Mouse (Mus musculus): ENCODE results near the gene Fev.

The Fev gene

DNA sequence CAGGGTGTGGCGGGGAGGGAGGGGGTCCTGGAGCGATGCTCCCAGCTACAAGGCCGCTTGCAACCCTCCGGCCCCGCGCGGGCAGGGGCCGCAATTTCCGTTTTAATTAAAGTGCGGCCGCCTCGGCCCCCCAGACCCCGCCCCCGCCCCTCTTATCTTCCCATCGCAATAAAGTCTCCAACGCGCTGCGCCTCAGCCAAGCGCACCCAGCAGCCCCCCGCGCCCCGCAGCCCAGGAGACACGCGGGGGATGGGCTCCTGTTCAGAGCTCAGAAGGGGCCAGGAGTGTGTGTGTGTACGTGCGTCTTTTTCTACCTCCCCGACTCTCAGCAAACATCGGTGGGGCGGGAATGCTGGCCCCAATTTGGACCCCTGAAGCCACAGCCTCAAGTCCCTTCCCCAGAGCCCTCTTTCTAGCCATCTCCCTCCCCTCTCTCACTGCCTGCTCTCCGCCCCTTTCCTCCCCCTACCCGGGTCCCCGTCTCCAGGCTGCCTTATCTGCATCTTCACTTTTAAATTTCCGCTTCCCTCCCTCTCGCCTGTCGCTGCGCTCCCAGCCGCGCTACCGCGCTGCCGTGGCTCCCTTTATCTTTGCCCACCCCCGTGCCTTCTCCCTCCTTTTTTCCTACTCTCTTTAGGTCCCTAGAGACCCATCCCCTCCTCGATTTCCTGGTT lies at the start of gene Fev:
Gene Fev (minus strand): TSS at position 51 of the 674 bp plus-strand sequence.
- DNase-seq (ENCODE audit: low spot score in 2 of 2) = no peak

DNA sequence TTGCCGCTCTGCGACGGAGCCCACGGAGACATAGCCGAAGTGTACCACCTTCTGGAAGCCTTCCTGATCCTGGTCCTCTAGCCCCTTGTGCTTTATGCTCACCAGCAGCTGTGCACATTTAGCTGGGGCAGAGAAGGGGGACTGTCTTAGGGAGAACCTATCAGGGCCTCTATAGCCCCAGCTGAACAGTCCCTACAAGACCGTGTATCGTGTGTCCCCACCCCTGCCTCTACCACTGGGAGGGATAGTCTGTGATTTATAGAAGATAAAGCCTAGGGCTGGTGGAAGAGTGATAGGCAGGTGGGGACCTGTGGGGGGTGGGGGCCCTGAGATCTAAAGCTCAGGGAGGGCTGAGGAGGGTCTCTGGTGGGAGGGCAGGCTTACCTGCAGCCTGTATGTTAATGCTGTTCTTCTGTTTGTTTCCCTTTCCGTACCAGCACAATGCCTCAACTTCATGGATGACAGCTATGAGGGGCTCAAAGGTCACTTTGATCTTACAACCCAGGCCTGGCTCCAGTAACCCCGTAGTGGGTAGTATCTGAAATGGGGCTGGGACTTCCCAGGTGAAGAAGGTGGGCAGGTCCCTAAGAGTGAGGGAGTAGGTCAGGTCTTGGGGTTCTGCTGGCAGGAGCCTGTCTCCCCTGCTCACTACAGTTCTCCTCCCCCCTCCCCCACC lies 42.5 kb upstream of the Fev start:
- DNase-seq (ENCODE audit: low spot score in 2 of 2) = no peak

DNA sequence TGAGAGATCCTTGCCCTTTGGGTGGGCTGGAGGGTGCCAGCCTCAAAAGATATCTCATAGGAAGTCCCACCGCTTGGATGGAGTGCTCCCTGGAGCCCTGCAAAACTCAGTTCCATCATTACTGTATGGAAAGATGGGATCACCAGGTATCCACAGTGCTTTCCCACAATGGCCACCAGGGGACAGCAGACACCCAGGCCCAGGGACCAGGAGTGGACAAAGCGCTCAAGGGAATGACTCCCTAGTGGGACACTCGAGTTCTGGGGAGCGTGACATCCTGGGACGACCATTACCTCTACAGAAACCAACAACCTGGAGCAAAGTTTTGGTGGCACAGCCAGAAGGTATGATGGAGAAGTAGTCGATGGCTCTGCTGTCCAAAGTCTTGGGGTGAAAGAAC lies 41.5 kb upstream of the Fev start:
- DNase-seq (ENCODE audit: low spot score in 2 of 2) = peak in 1 of 2 experiments; percentile 55

DNA sequence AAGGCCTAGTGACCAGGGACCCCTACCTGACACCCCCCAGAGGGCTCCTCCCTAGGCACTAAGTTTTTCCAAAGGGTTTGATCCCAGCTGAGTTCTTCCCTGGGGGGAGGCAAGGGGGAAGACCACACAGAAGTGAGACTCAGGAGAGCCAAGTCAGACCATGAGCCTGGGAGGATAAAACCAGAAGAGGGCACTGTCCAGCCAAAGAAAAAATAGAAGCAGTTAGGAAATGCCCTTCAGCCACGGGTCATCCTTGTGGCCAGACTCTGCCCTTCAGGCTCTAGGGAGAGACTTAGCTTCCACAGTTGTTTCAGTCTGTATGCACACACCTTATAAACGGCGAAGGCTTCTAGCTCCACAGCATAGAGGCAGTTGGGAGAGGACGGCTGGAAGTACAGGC lies 39.2 kb upstream of the Fev start:
- DNase-seq (ENCODE audit: low spot score in 2 of 2) = no peak

DNA sequence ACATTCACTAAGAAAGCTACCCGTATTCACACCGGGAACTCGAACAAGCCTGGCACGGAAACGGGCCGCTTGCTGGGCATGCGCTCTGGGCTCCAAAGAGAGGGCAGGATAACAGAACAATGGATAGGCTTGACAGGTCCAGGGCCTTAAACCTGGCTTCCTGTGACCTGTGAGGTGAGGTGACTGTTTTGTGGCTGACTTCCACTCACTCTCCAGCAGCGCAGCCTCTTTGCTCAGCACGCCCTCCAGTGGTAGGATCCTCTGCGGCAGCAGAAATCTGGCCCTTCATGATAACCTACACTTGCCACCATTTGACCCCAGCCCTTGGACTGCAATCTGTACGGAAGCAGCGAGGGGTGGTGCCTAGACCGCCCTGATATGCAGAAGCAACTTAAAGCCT lies 30.5 kb upstream of the Fev start:
- no peak for DNase-seq (ENCODE audit: low spot score in 2 of 2)

DNA sequence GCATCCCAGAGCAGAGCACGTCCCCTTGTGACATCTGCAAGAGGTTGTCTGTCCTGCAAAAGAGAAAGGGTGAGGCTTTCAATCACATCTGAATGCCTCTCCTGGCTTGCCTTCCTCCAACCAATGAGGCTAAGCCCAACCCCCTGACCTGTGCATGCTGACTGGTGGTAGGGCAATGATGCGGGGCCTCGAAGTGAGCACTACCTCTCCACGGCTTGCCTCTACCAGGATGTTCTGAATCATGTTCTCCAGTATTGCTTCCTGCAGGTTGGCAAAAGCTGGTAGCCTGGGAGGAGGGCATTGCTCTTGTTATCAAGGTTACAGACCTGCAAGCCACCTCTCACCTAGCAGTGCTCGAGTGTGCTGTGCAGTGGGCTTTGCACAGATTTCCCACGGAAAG lies 17.0 kb upstream of the Fev start:
- DNase-seq (ENCODE audit: low spot score in 2 of 2) = no peak

DNA sequence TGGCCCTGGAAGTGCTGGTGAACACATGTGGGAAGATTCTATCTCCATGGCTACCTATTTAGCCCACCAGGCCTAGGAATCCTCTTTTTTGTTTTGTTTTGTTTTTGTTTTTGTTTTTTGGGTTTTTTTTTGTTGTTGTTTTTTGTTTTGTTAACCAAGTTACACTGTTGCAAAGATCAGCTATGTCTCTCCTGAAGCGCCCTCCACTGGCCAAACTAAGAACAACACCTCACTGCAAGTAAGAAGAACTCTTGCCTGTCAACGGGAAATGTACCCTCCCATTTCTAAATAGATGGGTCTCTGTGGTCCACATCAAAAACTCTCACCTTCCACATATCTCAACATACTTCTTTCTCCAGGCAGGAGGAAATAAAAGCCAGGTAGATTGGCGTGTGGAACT lies 16.5 kb upstream of the Fev start:
- peak in 1 of 2 experiments; percentile 61 for DNase-seq (ENCODE audit: low spot score in 2 of 2)

DNA sequence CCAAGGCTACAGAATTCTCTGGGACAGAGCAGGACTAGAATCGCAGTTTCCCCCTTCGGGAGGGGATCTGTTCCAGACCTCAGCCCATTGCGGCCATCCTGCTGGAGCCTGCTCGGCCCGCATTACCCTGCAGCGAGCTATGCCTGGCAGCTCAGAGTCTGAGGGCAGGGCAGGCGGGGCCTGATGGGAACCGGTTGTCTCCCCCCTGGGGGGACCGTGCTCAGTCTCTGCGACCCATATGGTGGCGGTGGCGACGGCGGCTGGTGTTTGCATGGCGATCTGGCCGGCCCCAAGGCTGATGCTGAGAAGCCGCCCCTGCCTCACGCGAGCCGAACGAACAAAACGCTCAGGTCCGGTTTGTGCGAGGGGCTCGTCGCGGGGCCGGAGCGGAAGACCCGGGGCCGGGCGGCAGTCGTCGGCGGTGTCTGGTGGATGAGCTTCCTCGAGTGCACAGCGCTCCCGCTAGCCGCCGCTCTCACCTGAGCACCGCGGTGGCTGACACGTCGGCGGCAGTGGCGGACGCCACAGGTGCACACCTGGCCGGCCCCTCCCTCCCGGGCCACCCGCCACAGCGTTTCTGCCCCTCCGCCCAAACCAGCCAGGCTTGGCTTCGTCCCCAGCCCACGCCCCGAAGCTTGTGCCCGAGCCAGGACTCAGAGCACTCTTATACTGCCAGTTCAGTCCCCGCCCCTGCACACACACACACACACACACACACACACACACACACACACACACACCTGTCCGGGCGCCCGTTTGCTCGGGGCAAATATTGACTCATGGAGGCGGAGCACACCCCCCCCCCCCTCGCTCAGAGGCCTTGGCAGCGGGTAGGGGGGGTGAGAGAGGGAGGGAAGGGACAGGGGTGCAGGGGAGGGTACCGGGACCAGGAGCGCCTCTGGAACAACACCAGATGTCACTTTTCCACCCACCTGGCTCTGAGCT lies 15.4 kb upstream of the Fev start:
- no peak for DNase-seq (ENCODE audit: low spot score in 2 of 2)

DNA sequence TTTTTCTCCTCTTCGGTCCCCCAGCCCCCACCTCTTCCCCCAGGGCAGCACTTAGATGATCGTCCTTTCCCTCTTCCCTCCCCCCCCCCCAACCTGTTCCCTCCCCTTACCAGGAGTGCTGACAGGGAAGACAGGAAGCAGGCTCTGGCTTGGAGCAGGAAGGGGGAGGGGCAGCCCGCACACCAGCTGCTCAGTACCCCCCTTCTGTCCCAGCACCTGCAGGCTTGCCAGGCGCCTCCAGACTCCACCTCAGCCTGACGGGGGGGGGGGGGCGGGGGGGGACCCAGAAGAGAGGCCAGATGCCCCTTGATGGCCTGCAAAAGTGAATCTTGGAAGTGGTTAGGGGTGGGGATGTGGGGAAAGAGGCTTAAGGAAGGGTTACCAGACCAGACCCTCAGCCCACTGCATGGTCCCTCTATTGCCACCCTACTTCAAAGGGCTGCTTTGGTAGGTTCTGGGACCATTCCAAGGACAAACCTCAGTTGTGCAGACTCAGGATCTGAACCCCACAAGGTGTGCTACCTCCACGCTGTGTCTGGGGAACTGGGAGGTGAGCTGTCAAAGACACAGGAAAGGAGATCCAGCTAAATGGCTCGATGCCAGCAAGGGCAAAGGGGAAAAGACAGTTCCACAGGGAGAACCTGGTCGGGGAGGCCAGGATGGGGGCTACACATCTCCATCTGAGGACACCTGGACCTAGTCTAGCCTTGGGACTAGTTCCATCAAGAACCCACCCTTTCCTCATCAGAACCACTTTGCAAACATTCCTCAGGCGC lies 13.6 kb upstream of the Fev start:
- DNase-seq (ENCODE audit: low spot score in 2 of 2) = no peak

DNA sequence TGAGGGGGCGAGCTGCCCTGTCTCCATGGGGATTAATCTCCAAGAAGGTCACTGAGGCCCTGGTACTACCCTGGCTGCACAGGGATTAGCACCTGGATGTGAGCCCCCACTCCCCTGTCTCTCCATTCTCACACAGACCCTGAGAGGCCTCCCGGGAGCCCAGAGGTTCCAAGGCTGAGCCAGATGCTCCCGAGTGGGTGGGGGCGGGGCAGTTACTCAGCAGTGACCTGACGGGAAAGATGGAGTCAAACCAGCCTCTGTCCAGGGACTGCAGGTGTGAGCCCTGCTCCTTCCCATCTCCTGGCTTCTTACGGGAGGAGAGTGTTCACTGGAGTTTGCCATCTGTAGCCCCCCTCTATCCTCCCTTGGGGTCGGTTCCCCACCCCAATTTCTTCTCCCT lies 12.8 kb upstream of the Fev start:
- DNase-seq (ENCODE audit: low spot score in 2 of 2) = no peak

DNA sequence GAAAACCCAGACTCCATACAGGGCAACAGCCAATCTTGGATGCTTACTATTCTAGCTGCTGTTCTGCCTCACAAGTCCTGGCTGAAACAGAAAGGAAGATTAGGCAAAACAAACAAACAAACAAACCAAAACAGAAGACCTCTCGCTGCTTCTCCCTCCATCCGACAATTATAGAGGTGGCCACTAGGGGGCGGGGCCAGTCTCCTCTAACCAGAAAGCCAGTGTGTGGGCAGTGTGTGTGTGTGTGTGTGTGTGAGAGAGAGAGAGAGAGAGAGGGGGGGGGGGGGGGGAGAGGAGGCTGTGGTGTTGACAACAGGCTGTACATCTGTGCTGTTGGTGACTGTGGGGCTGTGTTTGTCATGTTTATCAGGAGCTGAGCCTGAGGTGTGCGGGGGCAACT lies 9.7 kb upstream of the Fev start:
- peak in 1 of 2 experiments; percentile 54 for DNase-seq (ENCODE audit: low spot score in 2 of 2)

DNA sequence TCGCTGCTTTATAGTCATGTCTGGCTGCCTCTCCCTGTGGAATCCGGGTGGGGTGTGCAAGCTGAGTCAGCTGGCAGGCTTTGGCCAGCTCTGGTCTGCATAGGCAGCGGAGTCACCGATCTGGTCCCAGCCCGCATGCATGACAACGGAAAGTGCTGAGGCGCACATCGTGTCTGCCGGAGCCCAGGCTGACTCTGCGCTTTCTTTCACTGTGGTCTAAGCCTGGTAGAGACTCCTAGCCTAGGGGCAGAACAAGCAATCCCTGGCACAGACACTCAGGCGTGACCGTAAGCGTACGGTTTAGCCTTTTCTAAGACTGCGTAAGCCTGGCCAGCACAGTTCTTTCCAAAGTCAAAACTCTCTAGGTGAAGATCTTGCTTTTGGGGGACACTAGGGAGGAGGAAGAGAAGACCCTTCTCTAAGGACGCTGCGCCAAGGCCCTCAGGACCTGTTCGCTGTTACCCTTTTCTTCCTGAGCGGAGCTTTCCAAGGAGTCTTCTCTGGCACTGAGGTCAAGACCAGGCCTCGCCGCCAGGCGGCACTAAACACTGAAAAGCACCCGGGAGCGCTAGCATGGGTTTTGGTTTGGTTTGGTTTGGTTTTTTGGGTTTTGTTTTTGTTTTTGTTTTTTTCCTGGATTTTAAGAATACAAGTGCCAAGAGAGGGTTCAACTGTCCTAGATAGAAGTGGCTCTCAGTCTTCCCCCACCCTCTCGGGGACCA lies 8.1 kb upstream of the Fev start, which contains the start of gene Cryba2:
Gene Cryba2 (minus strand): TSS at position 10 of the 722 bp plus-strand sequence.
- peak in 1 of 2 experiments; percentile 41 for DNase-seq (ENCODE audit: low spot score in 2 of 2)

DNA sequence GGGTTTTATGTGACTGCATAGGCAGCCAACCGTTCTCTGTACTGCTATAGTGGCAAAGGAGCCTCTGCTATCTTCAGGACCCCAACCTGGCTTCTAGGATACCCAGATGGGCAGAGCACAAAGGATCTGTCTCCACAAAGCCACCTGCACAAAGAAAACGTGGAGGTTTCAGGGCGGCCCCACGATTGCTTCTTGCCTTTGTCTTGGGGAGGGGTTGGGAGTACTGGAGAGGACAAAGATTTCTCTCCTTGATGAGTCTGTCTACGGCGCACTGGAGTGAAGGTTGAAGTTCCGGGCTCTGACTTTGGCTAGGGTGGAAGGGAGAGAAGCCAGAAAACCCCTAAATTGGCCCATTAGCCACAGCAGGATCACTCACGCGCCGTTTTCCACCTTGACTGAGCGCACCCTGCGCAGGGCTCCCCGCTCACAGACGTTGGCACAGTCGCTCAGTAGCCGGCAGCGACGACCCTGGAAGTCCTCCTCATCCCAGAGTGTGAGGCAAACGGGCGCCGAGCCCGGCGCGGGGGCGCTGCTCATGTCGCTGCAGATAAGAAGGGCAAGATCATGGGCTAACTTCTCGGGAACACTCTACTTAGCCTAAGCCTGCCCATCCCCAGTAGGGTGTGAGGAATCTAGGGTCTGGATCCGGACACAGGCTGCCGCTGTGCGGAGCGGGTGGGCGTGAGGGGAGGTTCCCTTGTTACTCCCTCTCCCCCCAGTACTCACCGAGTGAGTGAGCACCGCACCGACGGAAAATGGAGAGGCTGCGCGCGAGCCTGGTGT lies 7.3 kb upstream of the Fev start:
- DNase-seq (ENCODE audit: low spot score in 2 of 2) = no peak

DNA sequence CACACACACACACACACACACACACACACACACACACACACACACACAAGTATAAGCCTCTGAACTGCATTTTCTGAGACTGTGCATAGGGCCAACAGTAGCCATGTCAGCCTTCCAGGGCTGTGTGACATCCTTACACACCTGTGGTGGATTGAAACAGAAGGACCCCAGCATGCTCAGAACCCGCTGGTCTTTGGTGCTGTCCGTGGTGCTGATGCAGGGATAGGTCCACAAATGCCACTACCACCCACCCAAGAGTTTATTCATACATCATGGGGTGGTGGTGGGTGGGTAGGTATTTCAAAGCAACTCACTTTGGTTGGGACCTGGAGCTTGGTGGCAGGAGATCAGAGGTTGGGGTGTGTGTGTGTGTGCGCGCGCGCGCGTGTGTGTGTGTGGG lies 6.3 kb upstream of the Fev start:
- DNase-seq (ENCODE audit: low spot score in 2 of 2) = no peak

DNA sequence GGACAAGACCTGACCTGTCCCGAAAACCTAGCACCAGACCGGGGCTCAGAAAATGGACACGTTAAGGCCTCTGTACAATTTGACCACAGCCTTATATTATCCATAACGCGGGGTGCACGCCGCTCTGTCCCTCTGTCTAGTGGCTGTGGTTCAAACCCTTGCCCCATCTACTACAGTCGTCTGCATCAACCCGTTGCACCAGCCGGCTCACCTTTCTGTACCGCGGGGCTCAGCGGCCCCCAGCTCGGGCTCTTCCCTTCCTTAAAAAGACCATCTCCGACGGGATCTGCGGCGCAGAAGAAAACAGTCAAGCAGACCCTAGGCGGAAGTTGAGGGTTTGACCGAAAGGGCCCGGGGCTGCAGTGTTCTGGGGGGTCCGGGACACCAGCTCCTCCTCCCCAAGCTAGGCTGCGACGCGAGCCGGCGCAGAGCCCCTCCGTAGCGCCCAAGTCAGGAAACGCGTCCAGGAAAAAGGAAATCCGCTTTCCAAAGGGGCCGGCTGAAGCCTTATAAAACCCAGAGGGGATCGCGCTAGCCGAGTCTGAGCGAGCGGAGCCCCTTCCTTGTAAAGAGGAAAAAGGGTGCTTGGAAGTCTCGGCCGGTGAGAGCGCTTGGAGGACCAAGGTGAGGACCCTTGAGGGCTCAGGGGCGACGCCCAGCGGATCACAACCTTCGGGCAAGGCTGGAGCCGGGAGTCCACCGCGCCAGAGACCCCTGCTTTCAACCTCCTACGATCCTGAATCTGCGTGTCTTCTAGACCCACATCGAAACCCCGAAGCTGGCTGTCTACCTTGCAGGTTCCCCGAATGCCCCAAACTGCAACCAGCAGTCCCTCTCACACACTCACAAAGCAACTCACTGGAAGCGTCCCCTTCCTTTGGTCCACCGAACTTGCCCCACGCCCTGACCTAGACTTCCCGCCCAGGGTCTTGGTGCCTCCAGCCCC lies 750 bp downstream of the Fev start:
- no peak for DNase-seq (ENCODE audit: low spot score in 2 of 2)

DNA sequence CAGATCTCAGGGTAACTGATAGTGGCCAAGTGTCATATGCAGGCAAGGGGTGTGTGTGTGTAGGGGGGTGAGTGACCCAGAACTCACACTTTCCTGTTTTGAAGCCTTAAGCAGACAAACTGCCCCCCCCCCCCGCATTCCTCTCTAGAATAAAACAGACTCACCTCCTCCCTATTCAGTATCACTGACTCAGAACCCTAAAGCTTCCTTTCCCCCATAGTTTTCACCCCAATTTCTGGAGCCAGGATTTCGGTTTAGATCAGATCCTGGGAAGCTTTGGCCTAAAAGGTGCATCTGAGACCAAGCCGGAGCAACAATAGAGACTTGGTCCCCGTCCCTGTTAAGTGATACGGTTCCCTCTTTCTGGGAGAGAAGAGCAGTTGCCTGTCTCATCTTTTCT lies 1.8 kb downstream of the Fev start:
- DNase-seq (ENCODE audit: low spot score in 2 of 2) = no peak

DNA sequence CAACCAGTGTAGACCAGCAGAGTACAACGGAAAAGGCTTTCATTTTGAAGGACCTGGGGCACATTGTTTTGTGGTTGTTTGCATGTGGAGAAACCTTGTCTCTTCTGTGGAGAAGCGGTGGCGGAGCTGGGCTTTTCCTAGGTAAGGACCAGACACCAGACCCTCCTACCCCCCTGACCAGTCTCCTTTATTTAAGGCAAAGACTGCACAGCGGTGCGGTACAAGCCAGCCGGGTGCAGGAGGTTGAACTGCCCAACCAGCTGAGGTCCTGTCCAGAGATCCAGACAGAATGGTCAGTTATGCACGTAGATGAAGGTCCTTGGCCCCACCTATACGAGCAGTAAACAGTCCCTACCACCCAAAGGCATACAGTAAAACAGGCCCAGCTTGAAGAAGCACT lies 2.4 kb downstream of the Fev start:
- DNase-seq (ENCODE audit: low spot score in 2 of 2) = no peak

DNA sequence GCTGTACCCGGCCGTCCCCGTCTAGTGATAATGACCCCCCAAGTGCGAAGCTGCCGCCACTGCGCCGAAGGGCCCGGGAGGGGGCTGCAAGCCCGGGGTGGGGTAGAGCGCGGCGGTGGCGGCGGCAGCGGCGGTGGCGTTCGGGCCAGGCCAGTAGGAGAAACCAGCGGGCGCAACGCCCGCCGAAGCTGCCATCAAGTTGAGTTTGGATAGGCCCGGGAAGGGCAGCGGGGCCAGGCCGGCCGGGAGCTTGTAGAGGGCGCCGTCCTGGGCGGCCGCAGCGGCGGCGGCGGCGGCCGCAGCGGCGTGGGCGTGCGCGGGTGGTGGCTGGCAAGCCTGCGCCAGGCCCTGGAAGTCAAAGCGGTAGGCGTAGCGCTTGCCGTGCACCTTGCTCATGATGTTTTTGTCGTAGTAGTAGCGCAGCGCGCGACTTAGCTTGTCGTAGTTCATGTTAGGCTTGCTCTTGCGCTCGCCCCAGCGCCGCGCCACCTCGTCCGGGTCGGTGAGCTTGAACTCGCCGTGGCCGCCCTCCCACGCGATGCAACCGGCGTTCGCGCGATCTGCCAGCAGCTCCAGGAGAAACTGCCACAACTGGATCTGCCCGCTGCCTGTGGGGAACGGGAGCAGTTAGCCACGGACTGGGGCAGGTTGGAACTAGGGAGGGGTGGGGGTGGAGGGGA lies 3.0 kb downstream of the Fev start:
- no peak for DNase-seq (ENCODE audit: low spot score in 2 of 2)
